Mouse (Mus musculus) spleen, adult 2 months (tissue): ENCODE results near the gene Cacna1a. TPM values are rescaled to one million over a fixed set of nuclear protein-coding genes. Genes with fewer than 3 reads are reported as not detected.

Experiments
- DNase-seq, 2 experiments: peaks; one replicate each; pipeline versions ENCODE4 v3.0.0 to v3.0.0-alpha.2; 2012 to 2021; ENCODE audit warnings: low spot score in 2 of 2, low read depth in 1 of 2
- H3K27ac ChIP-seq: fragments of 200-500 bp; 2 replicates; pipeline ENCODE4 v1.5.1; 2012; ENCODE audit warnings: low read length, inconsistent platforms; ENCODE audit not compliant: insufficient read depth
- H3K27me3 ChIP-seq: fragments of 200-500 bp; 2 replicates; pipeline ENCODE4 v1.6.1; 2012; ENCODE audit warnings: mild to moderate bottlenecking, moderate library complexity, low read length, inconsistent platforms; ENCODE audit not compliant: control insufficient read depth, insufficient read depth
- H3K36me3 ChIP-seq: fragments of 200-500 bp; 2 replicates; pipeline ENCODE4 v1.6.1; 2012; ENCODE audit warnings: mild to moderate bottlenecking, low read length, inconsistent platforms; ENCODE audit not compliant: control insufficient read depth, insufficient read depth
- H3K4me1 ChIP-seq: fragments of 200-500 bp; 2 replicates; pipeline ENCODE4 v1.6.1; 2011; ENCODE audit warnings: inconsistent platforms; ENCODE audit not compliant: control insufficient read depth, insufficient read depth, insufficient read length
- H3K4me3 ChIP-seq: fragments of 200-500 bp; 2 replicates; pipeline ENCODE4 v1.5.1; 2011; ENCODE audit warnings: mild to moderate bottlenecking, inconsistent platforms; ENCODE audit not compliant: insufficient read depth, insufficient read length; ENCODE audit errors: extremely low read depth
- CTCF ChIP-seq: fragments of 200-500 bp; IDR thresholded peaks from 2 replicates; pipeline ENCODE4 v1.5.1; 2011; ENCODE audit warnings: mild to moderate bottlenecking, inconsistent platforms; ENCODE audit not compliant: insufficient read depth, insufficient read length, insufficient replicate concordance; ENCODE audit errors: extremely low read depth
- POLR2A ChIP-seq: fragments of 200-500 bp; IDR thresholded peaks from 2 replicates; pipeline ENCODE4 v1.6.1; 2011; ENCODE audit warnings: low read depth, low read length, inconsistent platforms
- WGBS: fragments of 180-500 bp; shearing (Covaris S2); methylation state at CpG from one replicate; pipeline ENCODE4 v1.1.7; 2018; 5-methylcytosine and 5-hydroxymethylcytosine counted together
- polyA plus RNA-seq: library from polyadenylated mRNA; depleted of rRNA; stranded (reverse); fragments of >200 nt; gene quantifications from 2 replicates; pipeline ENCODE4 v1.2.3, GENCODE M21; 2012

Gene Cacna1a
- polyA plus RNA-seq, 1 experiment, result 7.0 TPM

DNA sequence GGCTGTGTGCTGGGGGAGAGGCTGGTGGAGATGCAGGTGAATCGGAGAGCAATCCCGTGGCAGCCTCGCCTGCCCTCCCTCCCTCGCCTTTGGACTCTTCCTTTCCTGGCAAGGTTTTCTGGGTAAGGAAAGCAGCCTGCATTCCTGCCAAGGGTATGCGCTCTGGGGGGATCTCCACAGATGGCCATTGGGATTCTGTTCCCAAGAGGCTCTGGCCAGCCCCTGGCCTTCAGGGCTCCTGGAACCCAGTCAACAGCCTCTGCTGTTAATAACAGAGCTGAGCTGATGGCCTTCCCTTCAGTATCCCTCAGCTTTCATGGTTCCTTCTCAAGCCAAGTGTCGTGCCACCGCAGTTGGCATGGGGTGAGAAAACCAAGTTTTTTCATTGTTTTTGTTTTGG, 51.6 kb downstream of the Cacna1a start:
- no peaks in the 10 kb centered on the region for H3K36me3 ChIP-seq
- no peaks in the 10 kb centered on the region for H3K4me1 ChIP-seq
- H3K27ac ChIP-seq, result no peak overlapping the region
- WGBS, result 84% methylated on average over 7 of the region's 7 CpGs
- no peak for TF ChIP-seq CTCF
- TF ChIP-seq POLR2A, result no peak
- H3K27me3 ChIP-seq, result no peaks in the 10 kb centered on the region
- no peak for DNase-seq
- no peak overlapping the region for H3K4me3 ChIP-seq

DNA sequence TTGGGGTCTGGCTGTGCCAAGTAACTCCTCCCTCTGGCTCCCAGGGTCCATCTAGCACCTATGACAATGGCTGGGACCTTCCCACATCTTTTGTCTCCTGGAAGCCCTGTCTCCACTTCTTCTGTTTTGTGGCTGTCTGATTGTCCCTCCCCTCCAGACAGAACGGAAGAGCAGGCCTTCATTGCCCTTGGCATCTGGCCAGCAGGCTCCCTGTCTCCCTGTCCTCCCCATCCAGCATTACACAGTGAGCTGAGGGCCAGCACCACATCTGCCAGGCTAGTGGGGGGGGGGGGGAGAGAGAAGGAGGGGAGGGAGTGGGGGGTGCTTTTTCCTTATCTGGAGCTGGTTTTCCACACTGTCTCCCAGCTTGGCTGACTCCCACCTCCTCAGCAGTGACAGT, 53.8 kb downstream of the Cacna1a start:
- Histone ChIP-seq H3K27ac (no peak overlapping the region), H3K36me3 (no peaks in the 10 kb centered on the region), H3K4me1 (no peaks in the 10 kb centered on the region), H3K4me3 (no peak overlapping the region), H3K27me3 (no peaks in the 10 kb centered on the region)
- TF ChIP-seq POLR2A, result no peak
- no peak for TF ChIP-seq CTCF
- 22% methylated on average over 1 of the region's 1 CpGs for WGBS
- no peak for DNase-seq

GRCm38 (mm10) chr8:84446571-84446991, 58.3 kb downstream of the Cacna1a start:
- Histone ChIP-seq H3K4me1 (no peaks in the 10 kb centered on the region), H3K36me3 (no peaks in the 10 kb centered on the region), H3K27ac (no peak overlapping the region), H3K27me3 (no peaks in the 10 kb centered on the region), H3K4me3 (no peak overlapping the region)
- DNase-seq, result no peak
- TF ChIP-seq POLR2A, result no peak
- TF ChIP-seq CTCF, result no peak
- WGBS, result 85% methylated on average over 9 of the region's 9 CpGs

DNA sequence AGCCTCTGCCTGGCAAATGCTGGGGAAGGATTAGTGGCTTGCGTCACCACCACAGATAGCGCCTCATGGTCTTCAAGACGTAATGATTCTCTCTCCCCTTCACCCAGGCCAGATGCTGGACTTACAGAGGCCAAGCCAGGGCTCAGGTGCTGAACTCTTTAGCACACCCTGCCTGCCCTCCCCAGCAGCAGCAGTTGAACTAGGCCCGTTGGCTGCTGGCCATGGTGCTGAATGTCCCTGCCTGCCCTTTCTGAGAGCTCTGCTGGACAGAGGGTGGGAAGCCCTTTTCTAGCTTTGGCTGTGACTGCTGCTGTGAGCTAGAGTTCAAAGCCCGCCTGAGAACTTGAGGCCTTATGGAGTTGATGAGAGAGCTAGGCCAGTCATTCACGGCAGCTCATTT, 66.3 kb downstream of the Cacna1a start:
- H3K27ac ChIP-seq, result no peak overlapping the region
- 38% methylated on average over 6 of the region's 6 CpGs for WGBS
- no peak for DNase-seq
- no peaks in the 10 kb centered on the region for H3K36me3 ChIP-seq
- H3K27me3 ChIP-seq, result no peaks in the 10 kb centered on the region
- H3K4me1 ChIP-seq, result no peaks in the 10 kb centered on the region
- no peak for TF ChIP-seq POLR2A
- no peak for TF ChIP-seq CTCF
- no peak overlapping the region for H3K4me3 ChIP-seq

- 73% methylated on average over 7 of the region's 7 CpGs for WGBS
- TF ChIP-seq POLR2A, result no peak
- Histone ChIP-seq H3K27ac (no peak overlapping the region), H3K4me3 (no peak overlapping the region), H3K27me3 (no peaks in the 10 kb centered on the region), H3K4me1 (no peaks in the 10 kb centered on the region), H3K36me3 (no peaks in the 10 kb centered on the region)
- no peak for DNase-seq
These were observed 70.6 kb downstream of the Cacna1a start for GRCm38 (mm10) chr8:84458853-84459252.

DNA sequence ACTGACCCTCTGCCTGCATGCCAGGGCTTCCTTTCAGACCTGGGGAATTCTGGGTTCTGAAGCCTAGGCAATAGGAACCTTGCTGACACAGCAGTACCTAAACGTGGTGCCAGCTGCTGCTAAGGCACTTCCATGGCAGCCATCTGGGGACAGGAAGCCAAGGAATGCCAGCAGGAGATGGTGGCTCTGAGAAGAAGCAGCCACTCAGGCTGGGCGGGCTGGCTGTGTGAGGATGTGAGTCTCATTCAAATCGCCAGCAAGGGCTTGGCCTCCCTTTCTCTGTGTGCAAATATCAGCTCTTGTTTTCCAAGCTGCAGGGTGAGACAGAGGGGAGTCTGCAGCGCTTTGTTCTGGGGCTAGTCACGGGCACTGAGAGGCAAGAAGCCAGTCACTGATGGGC, 71.0 kb downstream of the Cacna1a start:
- H3K36me3 ChIP-seq, result no peaks in the 10 kb centered on the region
- no peaks in the 10 kb centered on the region for H3K27me3 ChIP-seq
- H3K4me3 ChIP-seq, result no peak overlapping the region
- WGBS, result 53% methylated on average over 5 of the region's 5 CpGs
- H3K27ac ChIP-seq, result no peak overlapping the region
- TF ChIP-seq CTCF (no peak), POLR2A (no peak)
- H3K4me1 ChIP-seq, result no peaks in the 10 kb centered on the region
- DNase-seq, result no peak

DNA sequence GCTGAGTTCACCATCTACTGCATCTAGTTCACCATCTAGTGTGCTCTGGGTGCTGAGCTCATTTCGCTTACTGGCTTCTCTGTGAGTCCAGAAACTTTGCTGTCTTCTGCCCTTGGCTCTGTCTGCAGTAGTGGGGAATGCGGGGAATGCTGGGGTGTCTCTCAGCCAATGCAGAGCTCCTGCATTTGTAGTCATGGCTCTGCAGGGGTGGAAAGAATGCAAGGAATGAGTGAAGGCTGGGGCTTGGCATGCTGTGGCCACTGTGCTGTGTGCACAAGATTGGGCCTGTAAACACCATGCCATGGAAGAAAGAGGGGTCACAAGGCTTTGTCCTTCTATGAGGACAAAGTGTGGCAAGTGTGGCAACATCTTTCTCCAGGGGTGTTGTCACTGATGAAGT, 72.5 kb downstream of the Cacna1a start:
- TF ChIP-seq POLR2A (no peak), CTCF (no peak)
- Histone ChIP-seq H3K36me3 (no peaks in the 10 kb centered on the region), H3K4me1 (no peaks in the 10 kb centered on the region), H3K27ac (no peak overlapping the region), H3K27me3 (no peaks in the 10 kb centered on the region), H3K4me3 (no peak overlapping the region)
- DNase-seq, result no peak
- WGBS, result 76% methylated on average over 2 of the region's 2 CpGs
